Mouse (Mus musculus) heart, adult 11 months (tissue): ENCODE data around the gene Wnt9b.
"Not testable (repeated sequence)": the region's sequence is repeated elsewhere in the genome, so short reads cannot be mapped to it uniquely, and the experiment has no call there.

Source experiments
- DNase-seq: peaks from one replicate; pipeline ENCODE4 v3.0.0; 2022

Gene Wnt9b

DNA sequence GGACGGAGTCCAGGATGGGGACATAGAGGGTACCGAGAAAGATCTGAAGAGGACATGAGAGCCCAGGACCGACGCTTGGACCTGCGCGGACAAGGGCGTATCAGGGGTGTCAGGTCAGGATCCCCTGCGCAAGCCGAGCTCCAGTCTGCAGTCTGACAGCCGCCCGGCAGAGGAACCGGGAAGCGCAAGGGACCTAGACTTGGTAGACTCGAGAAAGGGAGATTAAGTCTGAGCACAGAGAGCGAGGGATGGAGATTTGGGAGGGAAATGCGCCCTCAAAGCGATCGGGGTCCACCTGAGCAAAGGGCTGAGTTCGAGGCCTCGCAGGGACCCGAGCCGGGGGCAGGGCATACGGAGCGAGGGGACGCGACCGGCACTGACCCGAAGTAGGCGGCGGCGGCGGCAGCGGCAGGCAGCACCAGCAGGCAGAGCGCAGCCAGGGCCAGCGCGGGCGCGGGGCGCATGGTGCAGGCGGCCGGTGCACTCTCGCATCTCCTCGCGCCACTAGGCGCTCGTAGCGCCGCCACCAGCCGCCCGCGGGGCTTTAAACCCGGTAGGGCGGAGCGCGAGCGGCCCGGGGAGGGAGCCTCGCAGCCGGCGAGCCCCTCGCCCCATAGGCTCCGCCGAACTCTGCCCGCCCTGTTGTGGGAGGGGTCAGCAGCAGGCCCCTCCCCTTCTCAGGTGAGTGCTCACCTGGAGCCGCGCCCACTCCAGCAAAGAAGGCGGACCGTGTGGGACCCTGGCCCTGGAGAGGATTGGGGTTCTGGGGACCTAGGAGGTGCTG, at the start of gene Wnt9b:
Gene Wnt9b, minus strand, starts transcription at position 516 of the 784 bp plus-strand sequence.
- no peak for DNase-seq

DNA sequence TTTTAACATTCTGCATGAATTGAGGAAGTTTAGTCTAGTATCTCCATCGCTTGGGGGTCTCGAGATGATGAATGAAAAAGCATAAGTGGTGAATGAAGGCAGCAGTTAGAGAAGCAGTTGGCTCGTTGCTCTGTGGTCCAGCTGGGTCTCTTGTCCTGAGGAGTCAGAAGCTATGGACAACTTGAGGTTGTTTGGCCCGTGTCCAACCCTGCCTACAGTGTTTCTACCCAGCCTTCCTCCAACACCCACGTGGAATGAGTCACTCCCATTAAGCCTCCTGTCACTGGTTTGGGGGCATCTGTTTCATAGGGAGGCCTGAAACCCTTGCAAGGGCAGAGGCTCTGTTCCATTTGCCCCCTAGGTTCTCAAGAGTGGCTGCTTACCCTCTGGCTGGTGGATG, 40.3 kb upstream of the Wnt9b start:
- no peak for DNase-seq

GRCm38 (mm10) chr11:103780152-103780551, 30.5 kb upstream of the Wnt9b start:
- DNase-seq: no peak

GRCm38 (mm10) chr11:103774228-103774530, 24.6 kb upstream of the Wnt9b start:
- no peak for DNase-seq

DNA sequence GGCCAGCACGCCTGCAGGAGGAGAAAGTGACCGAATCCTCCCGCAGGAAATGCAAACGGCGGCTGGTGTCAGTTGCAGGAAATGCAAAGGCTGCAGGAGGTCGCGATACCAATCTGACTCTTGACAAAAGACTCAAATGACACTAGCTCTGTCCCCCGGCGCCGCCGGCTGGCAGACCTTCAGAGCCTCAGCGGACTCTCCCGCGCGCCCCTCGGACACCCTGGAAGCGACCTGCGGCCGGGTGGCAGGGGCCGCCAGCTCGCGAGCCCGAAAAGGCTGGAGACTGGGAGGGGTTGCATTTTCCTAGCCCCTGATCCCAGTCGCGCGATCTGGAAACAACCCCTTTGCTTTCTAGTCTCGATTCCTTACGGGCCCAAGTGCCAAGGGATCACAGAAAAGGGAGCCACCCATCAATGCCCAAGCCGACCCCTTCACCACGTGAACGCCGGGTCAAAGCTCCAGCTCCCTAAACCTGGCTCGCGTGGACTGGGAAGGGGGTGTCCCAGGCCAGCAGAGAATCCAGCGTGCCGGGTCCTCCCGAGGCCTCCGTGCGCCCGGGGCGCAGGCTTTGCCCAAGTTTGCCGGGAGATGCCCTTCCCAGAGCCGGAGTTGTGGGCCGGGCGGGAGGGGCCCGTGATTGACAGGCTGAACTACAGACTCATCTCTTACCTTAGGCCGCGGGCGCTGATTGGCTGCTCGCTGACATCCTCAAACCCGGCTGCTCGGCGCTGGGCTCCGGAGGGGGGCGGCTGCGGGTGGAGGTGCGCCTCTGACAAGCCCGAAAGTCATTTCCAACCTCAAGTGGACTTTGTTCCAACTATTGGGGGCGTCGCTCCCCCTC, 24.0 kb upstream of the Wnt9b start, which contains the start of gene Wnt3:
Gene Wnt3, plus strand, starts transcription at position 764 of the 841 bp plus-strand sequence.
- DNase-seq: no peak

- DNase-seq: no peak
Observed at GRCm38 (mm10) chr11:103772505-103773386, 23.1 kb upstream of the Wnt9b start.

DNA sequence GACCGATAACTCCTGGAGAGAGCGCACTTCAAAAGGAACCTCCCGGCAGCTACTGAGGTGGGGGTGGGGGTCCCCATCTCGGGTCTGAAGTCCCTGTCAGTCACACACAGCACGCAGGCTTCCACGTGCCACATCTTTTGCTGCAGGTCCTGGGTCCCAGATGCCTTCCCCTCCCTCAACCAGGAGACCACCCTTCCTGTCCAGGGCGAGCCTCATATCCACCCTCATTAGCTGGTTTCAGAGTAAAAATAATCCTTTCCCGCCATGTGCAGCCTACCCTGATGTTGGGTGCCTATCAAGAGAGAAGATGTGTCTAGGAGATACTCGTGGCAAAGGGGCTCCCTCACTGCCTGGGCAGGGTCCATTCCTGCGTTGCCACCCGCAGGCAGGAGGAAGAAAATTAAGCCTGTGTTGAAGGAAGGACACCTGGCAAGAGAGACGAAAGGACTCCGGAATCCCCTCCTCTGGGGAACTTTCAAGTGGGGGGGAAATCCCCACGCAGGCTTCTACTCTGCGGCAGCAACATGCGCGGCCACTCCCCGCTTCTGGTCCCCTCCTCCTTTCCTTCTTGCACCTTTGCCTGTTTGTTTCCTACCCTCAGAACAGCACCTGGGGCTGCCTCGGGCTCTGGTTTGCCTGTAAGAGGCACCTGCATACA, 21.7 kb upstream of the Wnt9b start:
- no peak for DNase-seq

DNA sequence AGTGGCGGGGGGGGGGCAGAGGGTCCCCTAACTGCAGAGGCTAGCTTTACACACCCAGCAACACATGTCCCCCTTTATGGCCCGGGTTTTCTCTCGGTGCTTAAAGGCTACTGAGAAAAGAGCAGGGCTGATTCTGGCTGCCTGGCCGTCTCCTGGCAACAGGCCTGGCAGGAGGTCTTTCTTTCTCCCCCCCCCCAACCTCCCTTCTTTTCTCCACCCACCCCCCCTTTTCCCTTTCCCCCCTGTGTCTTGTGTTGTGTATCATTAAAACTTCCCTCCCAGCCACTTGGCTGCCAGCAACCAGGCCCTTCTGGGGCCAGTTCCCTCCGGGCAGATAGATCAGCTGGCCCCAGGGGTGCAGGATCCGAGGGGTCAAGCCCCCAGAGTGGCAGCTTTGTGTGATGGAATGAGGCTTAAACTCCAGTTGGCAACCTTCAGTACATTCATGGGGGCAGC, 16.0 kb upstream of the Wnt9b start:
- no peak for DNase-seq

GRCm38 (mm10) chr11:103764601-103765000, 15.0 kb upstream of the Wnt9b start:
- no peak for DNase-seq

- DNase-seq: no peak
Observed at GRCm38 (mm10) chr11:103763410-103764163, 14.0 kb upstream of the Wnt9b start.

DNA sequence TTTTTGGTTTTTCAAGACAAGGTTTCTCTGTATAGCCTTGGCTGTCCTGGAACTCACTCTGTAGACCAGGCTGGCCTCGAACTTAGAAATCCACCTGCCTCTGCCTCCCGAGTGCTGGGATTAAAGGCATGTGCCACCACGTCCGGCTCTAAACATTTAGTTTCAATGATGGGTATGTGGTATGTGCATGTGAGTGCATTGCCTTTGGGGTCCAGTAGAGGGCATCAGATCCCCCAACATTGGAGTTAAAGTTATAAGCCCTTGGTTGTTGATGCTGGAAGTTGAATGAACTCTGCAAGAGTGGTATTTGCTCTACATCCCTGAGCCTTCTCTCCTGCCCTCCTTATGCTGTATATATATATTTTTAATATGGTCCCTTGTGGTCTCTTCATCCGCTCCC, 11.3 kb upstream of the Wnt9b start:
- not testable (repeated sequence) for DNase-seq

DNA sequence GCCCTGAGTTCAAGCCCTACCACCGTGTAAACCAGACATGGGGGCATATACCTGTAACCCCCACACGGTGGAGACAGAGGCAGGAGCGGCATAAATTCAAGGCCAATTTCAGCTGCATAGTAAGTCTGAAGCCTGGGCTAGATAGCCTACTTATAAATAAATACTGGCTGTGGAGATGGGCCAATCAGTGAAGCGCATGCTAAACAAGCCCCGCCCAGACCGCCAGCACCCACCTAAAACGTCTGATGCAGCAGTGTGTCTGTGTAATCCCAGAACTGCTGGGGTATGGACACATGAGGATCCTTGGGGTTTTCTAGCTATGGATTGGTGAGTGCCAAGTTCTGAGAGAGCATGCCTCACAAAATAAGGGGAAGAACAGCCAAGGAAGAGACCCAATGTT, 10.5 kb upstream of the Wnt9b start:
- no peak for DNase-seq

DNA sequence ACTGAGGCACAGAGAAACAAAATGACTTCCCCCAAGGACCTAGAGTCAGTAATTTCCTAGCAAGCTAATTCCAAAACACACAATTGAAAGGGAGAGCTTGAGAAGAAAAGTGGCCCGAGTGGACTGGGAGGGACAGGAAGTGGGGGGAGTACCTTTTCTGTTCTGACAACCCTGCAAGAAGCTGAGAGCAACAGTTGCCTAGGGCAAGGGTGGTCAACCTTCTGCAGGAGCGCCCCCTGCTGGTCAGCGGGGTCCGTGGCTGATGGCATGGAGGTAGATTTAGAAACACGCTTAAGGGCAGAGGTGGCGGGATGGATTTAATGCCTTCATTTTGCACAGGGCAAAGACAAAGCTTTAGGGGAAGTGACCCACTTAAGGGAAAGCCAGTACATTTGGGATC, 9.1 kb upstream of the Wnt9b start:
- no peak for DNase-seq

DNA sequence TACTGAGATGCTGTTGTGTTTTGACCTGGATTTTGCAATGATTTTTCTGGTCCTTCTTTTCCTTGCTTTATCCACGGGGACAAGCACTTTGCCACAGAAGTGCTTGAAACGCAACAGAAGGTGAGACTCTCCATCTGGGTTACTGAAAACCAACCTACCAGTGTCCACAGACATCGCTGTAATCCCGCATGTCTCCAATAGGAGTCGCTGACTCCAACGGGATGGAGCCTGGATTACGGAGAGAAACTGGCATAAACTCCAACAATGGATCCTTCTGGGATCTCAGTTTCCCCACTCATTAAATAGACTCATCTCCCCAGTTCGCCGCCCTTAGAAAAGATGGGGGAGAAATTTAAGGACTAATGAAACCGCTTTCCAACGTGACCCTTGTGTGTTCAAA, 8.4 kb upstream of the Wnt9b start:
- no peak for DNase-seq

- DNase-seq: no peak
Observed at GRCm38 (mm10) chr11:103750612-103751011, 991 bp upstream of the Wnt9b start.

DNA sequence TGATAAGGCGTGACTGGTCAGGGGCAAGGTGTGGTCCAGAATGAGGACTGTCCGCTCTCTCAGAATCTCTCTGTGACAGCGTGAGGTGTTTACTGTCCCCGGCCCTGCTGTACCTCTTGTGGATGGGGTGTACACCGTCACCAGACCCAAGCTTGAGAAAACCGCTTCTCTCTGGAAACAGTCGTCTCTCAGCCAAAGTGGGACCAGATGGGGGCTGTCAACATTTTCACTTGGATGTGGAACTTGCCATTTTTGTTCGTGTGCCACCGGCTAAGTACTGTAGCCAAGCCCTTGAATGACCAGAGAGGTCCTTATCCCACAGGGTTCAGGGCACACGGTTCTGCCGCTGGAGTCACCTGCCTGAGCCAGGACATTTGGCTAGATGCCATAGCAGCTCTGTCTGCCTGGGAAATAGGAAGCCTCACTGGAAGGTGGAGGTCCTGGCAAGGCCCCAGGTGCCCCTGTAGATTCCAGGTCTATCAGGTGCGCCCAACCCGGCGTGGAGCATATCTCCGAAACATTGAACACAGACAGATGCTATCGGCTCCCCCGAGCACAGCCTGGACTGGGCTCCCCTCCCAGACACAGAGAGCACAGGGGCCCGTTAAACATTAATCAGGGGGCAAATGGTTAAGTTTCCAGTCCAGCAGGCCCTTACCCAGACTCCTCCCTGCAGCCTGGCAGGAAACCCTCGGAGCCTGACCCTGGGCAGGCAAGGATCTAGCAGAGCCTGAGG, 14.4 kb downstream of the Wnt9b start:
- DNase-seq: no peak

- no peak for DNase-seq
Observed at GRCm38 (mm10) chr11:103734411-103735045, 15.1 kb downstream of the Wnt9b start.

DNA sequence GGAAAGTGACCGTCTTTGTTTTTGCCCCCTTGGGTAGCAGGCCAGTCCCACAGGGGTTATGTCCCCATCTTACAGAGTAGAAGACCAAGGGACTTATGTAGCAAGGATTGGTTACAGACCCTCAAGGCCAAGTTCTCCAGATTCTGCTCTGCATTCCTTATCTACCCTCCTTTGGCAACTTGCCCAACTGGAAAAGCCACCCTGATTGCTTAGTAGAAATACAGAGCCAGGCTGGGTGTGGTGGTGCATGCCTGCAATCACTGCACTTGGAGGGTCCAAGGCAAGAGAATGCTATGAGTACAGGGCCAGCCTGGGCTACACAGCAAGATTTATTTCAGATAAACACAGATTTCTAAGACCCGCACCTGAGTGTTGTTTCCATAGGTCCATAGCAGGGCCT, 15.7 kb downstream of the Wnt9b start:
- DNase-seq: no peak

DNA sequence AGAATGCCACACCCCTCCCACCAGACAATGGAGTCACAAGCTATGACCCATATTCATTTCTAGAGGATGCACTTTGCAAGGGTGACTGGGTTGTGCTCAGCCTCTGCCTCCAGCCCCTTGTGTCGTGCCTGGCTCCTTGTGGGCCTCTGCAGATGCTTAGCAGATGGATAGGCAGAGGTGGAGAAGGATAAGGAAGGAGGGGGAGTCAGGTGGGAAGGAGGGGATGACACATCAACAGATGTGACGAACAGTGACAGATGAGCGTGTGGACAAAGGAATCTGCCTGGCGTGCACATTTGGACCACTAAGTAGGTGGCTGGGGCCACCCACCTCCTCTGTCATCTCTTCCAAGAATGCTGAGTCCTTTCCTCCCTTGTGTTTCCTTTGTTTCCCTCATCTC, 16.6 kb downstream of the Wnt9b start:
- no peak for DNase-seq

- DNase-seq: no peak
Observed at GRCm38 (mm10) chr11:103732306-103732705, 17.3 kb downstream of the Wnt9b start.

- DNase-seq: no peak
Observed at GRCm38 (mm10) chr11:103731594-103731993, 18.0 kb downstream of the Wnt9b start.
